Mouse (Mus musculus) spleen, postnatal 0 days (tissue): ENCODE measurements around the gene Wfdc17. TPM values are rescaled to one million over a fixed set of nuclear protein-coding genes. Genes with fewer than 3 reads are reported as not detected.

ENCODE experiments used
- polyA plus RNA-seq: library from polyadenylated mRNA; unstranded; fragments of >200 nt; fragmentation: Nextera tagmentation; extraction: Ambion mirVana; gene quantifications from 2 replicates; pipeline ENCODE4 v1.2.1, GENCODE M21; 2015

Wfdc17 gene
- polyA plus RNA-seq, result 30.9 and 57.7 TPM in 2 replicates

DNA sequence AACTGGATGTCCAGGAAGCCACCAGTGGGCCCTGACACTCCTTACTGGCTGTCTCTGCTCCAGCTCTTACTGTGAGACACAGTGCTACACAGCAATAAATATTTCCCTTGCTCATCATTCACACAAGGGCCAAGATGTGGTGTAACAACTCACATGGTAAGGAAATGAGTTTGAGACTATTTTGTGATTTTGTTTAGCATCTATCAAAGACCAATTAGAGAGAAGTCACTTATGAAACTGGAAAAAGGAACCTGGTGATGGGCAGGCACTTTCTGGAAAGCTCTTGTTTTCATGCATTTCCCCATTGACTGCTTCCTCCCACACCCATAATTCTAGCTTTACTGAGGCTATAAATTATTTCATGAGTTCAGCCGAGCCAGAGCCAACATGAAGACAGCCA lies at the start of gene Wfdc17:
Gene Wfdc17 (plus strand): TSS at position 287 of the 400 bp plus-strand sequence.

DNA sequence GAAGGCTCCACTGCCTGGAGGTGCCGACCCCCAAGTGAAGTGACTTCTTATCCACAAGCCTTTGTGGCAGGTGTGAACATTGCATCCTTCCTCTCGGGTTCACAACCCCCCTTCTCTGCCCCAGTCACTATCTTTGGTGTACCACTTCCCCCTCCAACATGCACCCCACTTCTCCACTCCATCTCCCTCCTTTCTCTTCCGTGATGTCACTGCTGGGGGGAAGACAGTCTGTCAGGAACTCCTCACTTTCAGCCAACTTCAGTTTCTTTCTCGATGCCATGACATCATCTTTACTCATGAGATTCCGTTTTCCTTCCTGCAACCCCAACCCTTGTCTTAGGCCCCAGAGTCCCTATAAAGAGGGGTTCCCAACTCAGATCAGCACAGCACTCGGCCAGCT lies 41.6 kb upstream of the Wfdc17 start, which contains the start of gene Ccl4:
Gene Ccl4 (plus strand): TSS at position 381 of the 400 bp plus-strand sequence.

DNA sequence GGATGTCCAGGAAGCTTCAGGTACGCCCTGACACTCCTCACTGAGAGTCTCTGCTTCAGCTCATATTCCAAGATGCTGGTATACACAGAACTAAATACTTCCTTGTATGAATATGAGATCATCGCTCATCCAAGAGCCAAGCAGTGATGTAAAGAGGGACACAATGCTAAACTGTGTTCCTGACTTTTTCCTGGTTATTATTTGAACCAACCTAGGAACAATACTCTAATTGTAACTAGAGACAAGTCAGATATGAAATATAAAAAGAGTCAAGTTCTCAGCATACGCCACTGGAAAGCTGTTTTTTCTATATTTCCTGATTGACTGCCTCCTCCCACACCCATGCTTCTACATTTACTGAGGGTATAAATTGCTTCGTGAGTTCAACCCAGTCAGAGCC lies 4.9 kb downstream of the Wfdc17 start, which contains the start of gene Wfdc18:
Gene Wfdc18 (plus strand): TSS at position 301 of the 400 bp plus-strand sequence.

DNA sequence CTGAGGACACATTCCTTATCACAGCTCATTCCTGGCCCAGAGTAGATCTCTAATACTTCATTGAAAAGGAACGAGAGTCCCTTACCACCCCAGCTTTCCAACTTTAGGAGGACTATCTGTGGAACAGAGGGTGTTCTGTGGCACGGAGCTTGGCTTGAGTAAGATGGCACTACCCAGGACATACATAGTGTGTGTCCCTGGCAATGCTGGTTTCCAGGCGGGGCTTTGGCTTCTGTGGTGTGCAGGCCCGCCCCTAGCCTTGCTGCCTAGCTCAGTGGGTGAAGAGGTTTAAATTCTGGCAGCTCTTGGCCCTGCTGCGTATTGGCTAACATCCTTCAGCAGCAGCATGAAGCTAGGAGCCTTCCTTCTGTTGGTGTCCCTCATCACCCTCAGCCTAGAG lies 42.9 kb downstream of the Wfdc17 start, which contains the start of gene Wfdc21:
Gene Wfdc21 (plus strand): TSS at position 260 of the 400 bp plus-strand sequence.

DNA sequence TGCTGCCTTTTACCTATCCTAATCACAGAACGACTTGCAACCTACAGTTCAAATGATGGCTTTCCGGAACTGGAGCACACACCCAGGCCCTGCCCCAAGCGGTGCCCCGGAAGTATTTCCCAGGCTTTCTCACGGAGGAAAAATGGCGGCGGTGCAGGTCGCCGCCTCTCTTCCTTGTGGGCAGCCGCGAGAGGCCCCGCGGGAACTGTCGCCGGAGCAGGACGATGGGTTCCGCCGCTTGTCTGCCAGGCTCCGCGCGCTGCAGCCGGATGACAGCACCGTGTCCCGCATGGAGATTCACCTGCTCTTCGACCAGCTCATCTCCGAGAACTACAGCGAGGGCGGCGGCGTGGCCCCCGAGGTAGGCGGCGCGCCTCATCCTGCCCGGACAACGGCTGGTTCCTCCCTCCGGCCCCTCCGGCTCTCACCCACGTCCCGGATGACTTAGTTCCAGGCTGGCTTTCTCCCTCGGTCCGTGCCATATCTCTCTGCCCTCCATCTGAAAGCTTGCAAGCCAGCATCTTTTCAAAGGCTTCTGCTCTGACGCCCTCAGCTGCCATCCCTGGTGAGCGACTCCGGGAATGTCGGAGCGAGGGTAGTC lies 49.9 kb downstream of the Wfdc17 start, which contains the start of gene Heatr6:
Gene Heatr6 (plus strand): TSS at position 116 of the 601 bp plus-strand sequence.

Other genes with a start within 250 kb of the Wfdc17 start
- 2.6 and 4.9 TPM in 2 replicates for gene Mmp28, start 240.9 kb upstream of the Wfdc17 start, polyA plus RNA-seq
- gene Taf15, start 230.9 kb upstream of the Wfdc17 start, polyA plus RNA-seq, result 5.4 and 7.4 TPM in 2 replicates
- not detected in 2 replicates for gene Heatr9, start 181.8 kb upstream of the Wfdc17 start, polyA plus RNA-seq
- 16.8 and 30.0 TPM in 2 replicates for gene Ccl5, start 173.5 kb upstream of the Wfdc17 start, polyA plus RNA-seq
- gene Ccl9, start 125.4 kb upstream of the Wfdc17 start, polyA plus RNA-seq, result 16.5 and 24.8 TPM in 2 replicates
- gene Ccl6, start 110.9 kb upstream of the Wfdc17 start, polyA plus RNA-seq, result 117 and 129 TPM in 2 replicates
- not detected in 2 replicates for gene Rpl9-ps1, start 58.4 kb upstream of the Wfdc17 start, polyA plus RNA-seq
- gene Ccl3, start 54.6 kb upstream of the Wfdc17 start, polyA plus RNA-seq, result 1.4 and 2.3 TPM in 2 replicates
- gene Ccl4, start 41.4 kb upstream of the Wfdc17 start, polyA plus RNA-seq, result 1.3 and 1.6 TPM in 2 replicates
- gene Wfdc18, start 5.0 kb downstream of the Wfdc17 start, polyA plus RNA-seq, result 0.35 and 0.73 TPM in 2 replicates
- 181 and 271 TPM in 2 replicates for gene Wfdc21, start 42.9 kb downstream of the Wfdc17 start, polyA plus RNA-seq
- 11.3 and 14.4 TPM in 2 replicates for gene Heatr6, start 49.7 kb downstream of the Wfdc17 start, polyA plus RNA-seq
- gene Hnf1b, start 146.1 kb downstream of the Wfdc17 start, polyA plus RNA-seq, result 0.24 TPM in 1 of 2 replicates, not detected in the other
- 20.6 and 21.3 TPM in 2 replicates for gene Ddx52, start 238.1 kb downstream of the Wfdc17 start, polyA plus RNA-seq